Mouse (Mus musculus) hindbrain, embryonic 11.5 days (tissue): ENCODE results near the gene Lrp2. TPM values are rescaled to one million over a fixed set of nuclear protein-coding genes. Genes with fewer than 3 reads are reported as not detected.
"Not testable (repeated sequence)": the region's sequence is repeated elsewhere in the genome, so short reads cannot be mapped to it uniquely, and the experiment has no call there.

Experiments
- ATAC-seq: fragments of 200-750 bp; cut with Nextera tagmentation; 2 replicates; pipeline ENCODE4 v1.8.0; 2017; ENCODE audit warnings: mild to moderate bottlenecking, moderate TSS enrichment, moderate library complexity; ENCODE audit not compliant: low FRiP score
- DNase-seq: peaks from one replicate; pipeline ENCODE4 v3.0.0-alpha.2; 2015; ENCODE audit warnings: low spot score
- H3K27ac ChIP-seq: fragments of 300-500 bp; sonication (generic); 2 replicates; pipeline ENCODE4 v1.5.1; 2014; ENCODE audit warnings: mild to moderate bottlenecking, low read depth, low read length
- H3K27me3 ChIP-seq: fragments of 300-500 bp; sonication (generic); 2 replicates; pipeline ENCODE4 v1.6.1; 2014; ENCODE audit warnings: mild to moderate bottlenecking, low read length, moderate library complexity, mixed read lengths; ENCODE audit not compliant: control insufficient read depth, insufficient read depth
- H3K36me3 ChIP-seq: fragments of 300-500 bp; sonication (generic); 2 replicates; pipeline ENCODE4 v1.6.1; 2014; ENCODE audit warnings: mild to moderate bottlenecking, low read length, moderate library complexity, mixed read lengths; ENCODE audit not compliant: control insufficient read depth, insufficient read depth
- H3K4me1 ChIP-seq: fragments of 300-500 bp; sonication (generic); replicated peaks from 2 replicates; pipeline ENCODE4 v1.6.1; 2014; ENCODE audit warnings: low read length, mixed read lengths; ENCODE audit not compliant: control insufficient read depth, insufficient read depth
- H3K4me2 ChIP-seq: fragments of 300-500 bp; sonication (generic); replicated peaks from 2 replicates; pipeline ENCODE4 v1.6.1; 2014; ENCODE audit warnings: mild to moderate bottlenecking, low read depth, low read length
- H3K4me3 ChIP-seq: fragments of 300-500 bp; sonication (generic); 2 replicates; pipeline ENCODE4 v1.5.1; 2014; ENCODE audit warnings: low read depth, low read length
- H3K9ac ChIP-seq: fragments of 300-500 bp; sonication (generic); 2 replicates; pipeline ENCODE4 v1.6.1; 2014; ENCODE audit warnings: low read depth, low read length
- H3K9me3 ChIP-seq: fragments of 300-500 bp; sonication (generic); 2 replicates; pipeline ENCODE4 v1.6.1; 2016; ENCODE audit warnings: low read length; ENCODE audit not compliant: control insufficient read depth
- WGBS: fragments of 180-500 bp; shearing (Covaris S2); extraction: QIAGEN DNeasy Blood & Tissue Kit; methylation state at CpG from one replicate; pipeline ENCODE4 v1.1.7; 2014; 5-methylcytosine and 5-hydroxymethylcytosine counted together
- polyA plus RNA-seq: library from polyadenylated mRNA; unstranded; fragments of >200 nt; fragmentation: Nextera tagmentation; extraction: Ambion mirVana; gene quantifications from 2 replicates; pipeline ENCODE4 v1.2.1, GENCODE M21; 2014

Lrp2 gene
- polyA plus RNA-seq, 1 experiment from 2014 or later, result 2.9 TPM

DNA sequence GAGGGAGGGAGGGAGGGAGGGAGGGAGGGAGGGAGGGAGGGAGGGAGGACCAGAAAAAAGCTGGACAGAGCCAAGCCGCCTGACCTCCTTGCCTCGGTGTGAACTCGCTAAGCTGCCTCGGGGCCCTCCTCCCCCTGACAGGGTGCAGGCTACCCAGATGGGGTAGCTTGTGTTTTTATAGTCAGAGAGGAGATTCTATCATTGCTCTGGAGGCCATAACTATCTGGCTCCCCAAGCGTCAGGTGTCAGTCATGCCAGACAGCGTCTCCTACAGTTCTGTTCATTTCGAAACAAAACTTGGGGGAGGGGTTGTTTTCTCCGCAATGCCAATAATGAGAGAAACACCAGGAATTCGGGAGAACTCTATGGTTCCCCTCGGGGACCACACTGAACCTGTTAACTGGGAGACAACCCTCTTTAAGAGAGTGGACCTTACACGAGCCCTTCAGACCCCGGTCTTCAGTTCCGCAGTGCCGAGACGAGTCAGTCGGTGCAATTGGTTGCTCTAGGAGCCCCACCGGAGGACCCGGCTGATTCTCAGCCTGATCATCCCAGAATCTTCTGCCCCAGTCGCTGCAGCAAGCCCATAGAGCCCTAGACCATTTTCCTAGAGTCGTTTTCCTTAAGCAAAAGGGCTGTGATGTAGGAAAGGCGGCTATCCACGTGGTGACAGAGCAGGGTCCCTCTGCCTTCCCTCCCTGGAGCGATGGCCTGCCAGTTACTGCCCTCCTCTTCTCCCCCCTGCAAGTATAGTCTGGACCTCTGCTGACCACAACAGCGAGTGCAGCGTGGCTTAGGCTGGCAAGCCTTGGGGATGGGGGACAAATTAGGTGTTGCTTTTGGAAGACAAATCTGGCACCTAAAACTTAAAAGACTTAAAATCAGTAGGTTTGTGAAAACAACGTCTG, 1.2 kb upstream of the Lrp2 start:
- Histone ChIP-seq H3K9ac (no peak overlapping the region; the same call in 1 of the 2 replicates), H3K27me3 (peaks cover 20% of the 10 kb centered on the region), H3K27ac (no peak overlapping the region), H3K9me3 (no peaks in the 10 kb centered on the region), H3K4me3 (peak overlapping the region; percentile 30), H3K4me1 (peaks cover 7% of the 10 kb centered on the region), H3K4me2 (peak overlapping the region; percentile 46), H3K36me3 (no peaks in the 10 kb centered on the region)
- no peak for ATAC-seq
- 1% methylated on average over 26 of the region's 26 CpGs for whole genome bisulfite sequencing
- peak; percentile 46 for DNase-seq

GRCm38 (mm10) chr2:69585191-69585885, 527 bp downstream of the Lrp2 start:
- DNase-seq (peak; percentile 70), ATAC-seq (peak; percentile 69)
- Histone ChIP-seq H3K4me3 (peak overlapping the region; percentile 75), H3K27ac (no peak overlapping the region), H3K36me3 (no peaks in the 10 kb centered on the region), H3K9ac (peak overlapping the region; percentile 46), H3K4me1 (peaks cover 7% of the 10 kb centered on the region), H3K9me3 (no peaks in the 10 kb centered on the region), H3K27me3 (peaks cover 20% of the 10 kb centered on the region), H3K4me2 (peak overlapping the region; percentile 89)
- WGBS, result under 1% methylated on average over 61 of the region's 61 CpGs

- H3K4me2 ChIP-seq, result peak overlapping the region; percentile 27
- peaks cover 20% of the 10 kb centered on the region for H3K27me3 ChIP-seq
- ATAC-seq (no peak), DNase-seq (peak; percentile 54)
- H3K27ac ChIP-seq, result no peak overlapping the region
- no peak overlapping the region; the same call in 1 of the 2 replicates for H3K9ac ChIP-seq
- H3K36me3 ChIP-seq, result no peaks in the 10 kb centered on the region
- no peaks in the 10 kb centered on the region for H3K9me3 ChIP-seq
- H3K4me1 ChIP-seq, result peaks cover 7% of the 10 kb centered on the region
- H3K4me3 ChIP-seq, result peak overlapping the region; percentile 75
- 7% methylated on average over 20 of the region's 20 CpGs for WGBS
These were observed 1.5 kb downstream of the Lrp2 start for GRCm38 (mm10) chr2:69584117-69584933.

- Histone ChIP-seq H3K9ac (no peak overlapping the region), H3K4me3 (no peak overlapping the region), H3K27ac (no peak overlapping the region), H3K4me2 (no peak overlapping the region), H3K36me3 (no peaks in the 10 kb centered on the region), H3K9me3 (no peaks in the 10 kb centered on the region), H3K4me1 (peaks cover 7% of the 10 kb centered on the region), H3K27me3 (peaks cover 18% of the 10 kb centered on the region)
- 35% methylated on average over 7 of the region's 7 CpGs for WGBS
- no peak for ATAC-seq
- no peak for DNase-seq
These were observed 3.0 kb downstream of the Lrp2 start for GRCm38 (mm10) chr2:69582861-69583260.

GRCm38 (mm10) chr2:69582068-69582467, 3.8 kb downstream of the Lrp2 start:
- not testable (repeated sequence) for H3K36me3 ChIP-seq, H3K4me3 ChIP-seq, ATAC-seq, H3K9ac ChIP-seq, H3K4me2 ChIP-seq, H3K9me3 ChIP-seq, DNase-seq, H3K4me1 ChIP-seq, H3K27ac ChIP-seq
- peaks cover 11% of the 10 kb centered on the region for H3K27me3 ChIP-seq
- 95% methylated on average over 4 of the region's 4 CpGs for WGBS

- no peak for ATAC-seq
- Histone ChIP-seq H3K4me3 (no peak overlapping the region), H3K9me3 (no peaks in the 10 kb centered on the region), H3K27ac (no peak overlapping the region), H3K27me3 (peaks cover 2% of the 10 kb centered on the region), H3K9ac (no peak overlapping the region), H3K4me2 (no peak overlapping the region), H3K36me3 (no peaks in the 10 kb centered on the region), H3K4me1 (no peaks in the 10 kb centered on the region)
- DNase-seq, result no peak
- 88% methylated on average over 2 of the region's 2 CpGs for WGBS
These were observed 5.8 kb downstream of the Lrp2 start for GRCm38 (mm10) chr2:69580091-69580490.

GRCm38 (mm10) chr2:69578206-69578605, 7.7 kb downstream of the Lrp2 start:
- DNase-seq, result no peak
- no peak overlapping the region for H3K4me2 ChIP-seq
- H3K9ac ChIP-seq, result no peak overlapping the region
- no peaks in the 10 kb centered on the region for H3K27me3 ChIP-seq
- H3K4me1 ChIP-seq, result no peaks in the 10 kb centered on the region
- no peak for ATAC-seq
- no peak overlapping the region for H3K27ac ChIP-seq
- H3K9me3 ChIP-seq, result no peaks in the 10 kb centered on the region
- 88% methylated on average over 8 of the region's 8 CpGs for WGBS
- no peak overlapping the region for H3K4me3 ChIP-seq
- H3K36me3 ChIP-seq, result no peaks in the 10 kb centered on the region

- no peaks in the 10 kb centered on the region for H3K4me1 ChIP-seq
- no peak overlapping the region for H3K27ac ChIP-seq
- DNase-seq (no peak), ATAC-seq (no peak)
- WGBS, result 94% methylated on average over 1 of the region's 1 CpGs
- H3K36me3 ChIP-seq, result no peaks in the 10 kb centered on the region
- no peaks in the 10 kb centered on the region for H3K9me3 ChIP-seq
- H3K27me3 ChIP-seq, result no peaks in the 10 kb centered on the region
- H3K9ac ChIP-seq, result no peak overlapping the region
- no peak overlapping the region for H3K4me3 ChIP-seq
- H3K4me2 ChIP-seq, result no peak overlapping the region
These were observed 9.3 kb downstream of the Lrp2 start for GRCm38 (mm10) chr2:69576531-69576930.
